Mouse (Mus musculus) adrenal gland, postnatal 4 days (tissue): Measurements from ENCODE around the gene Gm10135. TPM values are rescaled to one million over a fixed set of nuclear protein-coding genes. Genes with fewer than 3 reads are reported as not detected.
"Not testable (repeated sequence)": the region's sequence is repeated elsewhere in the genome, so short reads cannot be mapped to it uniquely, and the experiment has no call there.

Experiments
- DNase-seq, 2 experiments: peaks; one replicate each; pipeline ENCODE4 v3.0.0; 2021 to 2022; ENCODE audit warnings: low spot score in 2 of 2, mixed read lengths in 2 of 2
- long read RNA-seq, 2 experiments: library from polyadenylated mRNA; stranded (forward); transcript quantifications; one replicate each; pipeline ENCODE4 v2.0.0; 2021
- total RNA-seq, 2 experiments: library from RNA; stranded (reverse); gene quantifications; 2 replicates each; pipeline ENCODE4 v1.2.3; 2021

Gene Gm10135
- not detected for total RNA-seq
- long read RNA-seq, experiment 1 = 0 reads
- long read RNA-seq, experiment 2 = 0 reads

GRCm38 (mm10) chr5:72974602-72975001 is at the start of gene Gm10135:
TSS of gene Gm10135 (minus strand) at chr5:72974702.
- DNase-seq = no peak

- no peak for DNase-seq
These were observed 49.3 kb upstream of the Gm10135 start for GRCm38 (mm10) chr5:73023801-73024200.

DNA sequence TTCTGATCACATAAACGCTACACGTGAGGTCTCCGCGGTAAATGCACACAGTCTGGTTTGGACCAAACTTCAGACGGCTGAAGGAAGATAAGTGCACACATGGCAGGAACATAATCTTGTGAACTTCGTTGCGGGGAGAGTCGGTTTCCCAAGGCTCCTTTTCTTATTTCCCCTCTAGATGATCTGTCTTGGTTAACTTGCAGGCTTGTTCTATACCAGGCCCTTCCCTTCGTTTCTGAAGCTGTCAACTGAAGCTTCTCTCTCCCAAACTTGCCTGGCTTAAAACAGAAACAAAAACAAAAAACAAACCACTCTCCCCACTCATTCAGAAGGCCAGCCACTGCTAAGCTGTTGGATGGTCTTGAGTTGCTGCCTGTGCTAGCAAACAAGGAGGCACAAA is 40.2 kb upstream of the Gm10135 start:
- DNase-seq = no peak

GRCm38 (mm10) chr5:73013611-73014287 is 39.2 kb upstream of the Gm10135 start:
- not testable (repeated sequence) for DNase-seq

DNA sequence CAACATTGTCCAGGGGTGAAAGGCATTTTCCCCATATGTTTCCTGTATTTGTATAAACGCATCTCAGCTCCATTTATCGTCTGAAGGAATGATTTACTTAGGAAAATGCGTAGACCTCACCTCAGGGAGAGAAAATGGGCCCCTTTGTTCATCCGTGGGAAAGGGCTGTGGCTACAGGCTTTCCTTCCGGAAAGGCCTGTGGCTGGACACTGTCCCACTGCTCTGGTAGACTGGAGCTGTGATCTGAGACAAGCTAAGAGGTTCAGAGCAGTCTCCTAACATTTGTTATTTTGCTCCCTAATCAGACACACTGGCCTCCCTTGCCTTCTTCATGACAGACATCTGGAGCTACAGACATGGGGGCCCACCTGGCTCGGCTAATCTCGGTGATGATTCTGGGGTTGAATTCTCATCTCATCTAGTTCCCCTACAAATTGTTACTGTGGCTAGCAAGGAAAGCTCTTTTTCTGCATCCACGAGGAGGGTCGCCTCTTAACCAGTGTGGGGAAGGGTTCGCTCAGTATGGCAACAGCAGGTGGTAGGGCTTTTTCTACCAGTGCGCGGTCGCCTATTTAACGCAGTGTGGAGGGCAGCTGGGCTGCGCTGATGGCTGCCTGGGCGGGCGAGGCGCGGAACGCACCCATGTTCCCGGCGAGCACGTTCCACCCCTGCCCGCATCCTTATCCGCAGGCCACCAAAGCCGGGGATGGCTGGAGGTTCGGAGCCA is 38.5 kb upstream of the Gm10135 start:
- not testable (repeated sequence) for DNase-seq

- not testable (repeated sequence) for DNase-seq
These were observed 37.3 kb upstream of the Gm10135 start for GRCm38 (mm10) chr5:73011806-73012205.

DNA sequence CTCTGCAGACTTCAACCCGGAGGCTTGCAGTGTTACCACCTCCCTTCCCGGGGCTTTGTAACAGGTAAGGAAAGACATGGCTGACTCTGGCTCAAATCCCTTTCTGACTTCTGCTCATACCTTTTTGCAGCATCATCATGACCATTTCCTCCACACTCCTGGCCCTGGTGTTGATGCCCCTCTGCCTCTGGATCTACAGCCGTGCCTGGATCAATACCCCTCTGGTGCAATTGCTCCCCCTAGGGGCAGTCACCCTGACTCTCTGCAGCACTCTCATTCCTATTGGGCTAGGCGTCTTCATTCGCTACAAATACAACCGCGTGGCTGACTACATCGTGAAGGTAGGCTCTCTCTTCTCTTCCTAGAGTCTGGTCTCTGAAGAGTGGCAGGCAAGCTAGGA is 33.7 kb upstream of the Gm10135 start:
- DNase-seq = not testable (repeated sequence)

DNA sequence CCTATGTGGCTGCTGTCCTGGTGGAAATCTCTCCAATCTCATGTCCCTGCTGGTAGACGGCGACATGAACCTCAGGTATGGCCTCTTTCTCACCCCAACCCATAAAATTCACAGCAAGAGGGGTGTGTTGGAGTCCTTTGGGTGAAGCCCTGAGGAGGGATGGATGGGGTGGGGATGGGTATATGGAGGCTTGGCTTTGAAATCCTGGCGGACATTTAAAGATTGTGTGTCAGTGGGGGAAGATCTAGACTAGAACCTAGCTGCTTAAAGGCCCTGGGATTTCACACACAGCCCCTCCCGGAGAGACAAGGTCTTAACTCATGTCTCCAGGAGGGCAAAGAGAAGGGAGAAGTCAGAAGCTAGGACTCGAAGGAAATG is 33.1 kb upstream of the Gm10135 start:
- DNase-seq = no peak

DNA sequence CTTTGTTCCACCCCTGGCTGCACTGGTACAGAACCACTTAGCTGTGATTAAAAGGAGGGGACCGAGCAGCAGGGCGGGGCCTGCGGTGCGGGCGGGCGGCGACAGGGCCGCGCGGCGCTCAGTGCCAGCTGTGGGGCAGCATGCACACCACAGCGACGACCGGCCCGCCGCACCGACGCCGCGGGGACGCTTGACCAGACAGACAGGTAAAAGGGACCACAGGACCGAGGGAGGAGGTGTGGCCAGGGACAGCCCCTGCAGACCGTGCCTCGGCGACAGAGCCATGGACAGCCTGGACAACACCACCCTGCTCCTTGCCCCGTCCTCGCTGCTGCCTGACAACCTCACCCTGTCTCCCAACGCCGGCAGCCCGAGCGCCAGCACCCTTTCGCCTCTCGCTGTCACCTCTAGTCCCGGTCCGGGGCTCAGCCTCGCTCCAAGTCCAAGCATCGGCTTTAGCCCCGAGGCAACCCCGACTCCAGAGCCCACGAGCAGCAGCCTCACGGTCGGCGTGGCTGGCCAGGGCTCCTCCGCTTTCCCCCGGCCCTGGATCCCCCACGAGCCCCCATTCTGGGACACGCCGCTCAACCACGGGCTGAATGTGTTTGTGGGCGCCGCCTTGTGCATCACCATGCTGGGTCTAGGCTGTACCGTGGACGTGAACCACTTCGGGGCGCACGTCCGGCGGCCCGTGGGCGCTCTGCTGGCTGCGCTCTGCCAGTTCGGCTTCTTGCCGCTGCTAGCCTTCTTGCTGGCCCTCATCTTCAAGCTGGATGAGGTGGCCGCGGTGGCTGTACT is 32.5 kb upstream of the Gm10135 start, which contains the start of gene Slc10a4:
Slc10a4 (plus strand) TSS at position 100 of the 798 bp plus-strand sequence.
- no peak for DNase-seq

GRCm38 (mm10) chr5:73004046-73004445 is 29.5 kb upstream of the Gm10135 start:
- DNase-seq = no peak

GRCm38 (mm10) chr5:72998546-72998945 is 24.0 kb upstream of the Gm10135 start:
- DNase-seq = not testable (repeated sequence)

GRCm38 (mm10) chr5:72995379-72995778 is 20.9 kb upstream of the Gm10135 start:
- no peak for DNase-seq

DNA sequence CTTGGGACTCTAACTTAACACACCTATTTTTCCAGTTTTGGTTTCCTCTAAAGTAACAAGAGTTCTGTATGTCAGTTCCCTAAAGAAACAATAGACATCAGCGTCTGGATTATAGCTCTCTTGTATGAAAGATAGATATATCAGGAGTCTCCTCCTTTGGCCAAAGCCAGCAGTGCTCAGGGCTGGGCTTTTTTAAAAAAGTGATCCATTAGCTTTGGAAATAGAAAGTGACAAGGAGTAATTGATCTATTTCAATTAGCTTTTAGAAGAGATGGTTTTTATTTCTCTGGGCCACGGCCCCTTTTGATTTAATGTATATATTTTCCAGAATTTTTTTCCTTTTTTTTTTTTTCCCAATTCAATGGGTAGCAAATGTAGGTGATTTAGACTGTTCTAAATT is 20.4 kb upstream of the Gm10135 start:
- DNase-seq = no peak

DNA sequence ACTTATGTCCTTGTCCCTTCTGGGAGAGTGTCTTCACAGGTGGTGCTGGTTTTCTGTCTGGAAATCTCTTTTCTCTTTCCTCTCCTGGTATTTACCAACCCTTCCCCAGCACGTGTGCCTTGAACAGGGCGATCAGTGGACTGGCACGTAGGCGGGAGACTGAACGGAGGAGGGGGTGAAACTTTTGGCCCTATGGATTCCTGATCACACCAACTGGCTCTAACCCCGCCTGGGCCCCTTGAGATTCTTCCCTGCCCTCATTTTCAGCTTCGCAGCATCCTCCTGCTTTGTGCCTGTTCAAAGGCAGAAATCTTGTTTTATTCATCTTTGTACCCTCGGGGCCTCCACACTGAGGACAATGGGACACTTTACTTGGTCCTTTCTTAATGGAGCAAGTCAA is 19.9 kb upstream of the Gm10135 start:
- no peak for DNase-seq

DNA sequence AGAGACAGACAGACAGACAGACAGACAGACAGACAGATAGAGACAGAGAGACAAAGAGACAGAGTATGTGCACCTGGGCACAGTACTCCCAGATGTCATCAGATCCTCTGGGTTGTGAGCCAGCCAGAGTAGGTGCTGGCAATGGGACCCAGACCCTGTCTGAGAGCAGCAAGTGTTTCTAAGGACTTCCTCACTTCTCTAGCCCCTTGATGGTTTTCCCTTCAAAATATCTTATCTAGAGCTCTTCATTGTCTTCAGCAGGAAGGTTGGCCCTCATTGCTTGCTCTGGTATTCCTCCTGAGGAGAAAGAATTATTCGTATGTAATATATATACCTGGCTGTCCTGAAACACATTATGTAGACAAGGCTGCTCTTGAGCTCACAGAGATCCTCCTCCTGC is 18.0 kb upstream of the Gm10135 start:
- DNase-seq = no peak

- DNase-seq = no peak
These were observed 15.3 kb upstream of the Gm10135 start for GRCm38 (mm10) chr5:72989756-72990155.

GRCm38 (mm10) chr5:72987786-72988185 is 13.3 kb upstream of the Gm10135 start:
- no peak for DNase-seq

GRCm38 (mm10) chr5:72984091-72984490 is 9.6 kb upstream of the Gm10135 start:
- no peak for DNase-seq

DNA sequence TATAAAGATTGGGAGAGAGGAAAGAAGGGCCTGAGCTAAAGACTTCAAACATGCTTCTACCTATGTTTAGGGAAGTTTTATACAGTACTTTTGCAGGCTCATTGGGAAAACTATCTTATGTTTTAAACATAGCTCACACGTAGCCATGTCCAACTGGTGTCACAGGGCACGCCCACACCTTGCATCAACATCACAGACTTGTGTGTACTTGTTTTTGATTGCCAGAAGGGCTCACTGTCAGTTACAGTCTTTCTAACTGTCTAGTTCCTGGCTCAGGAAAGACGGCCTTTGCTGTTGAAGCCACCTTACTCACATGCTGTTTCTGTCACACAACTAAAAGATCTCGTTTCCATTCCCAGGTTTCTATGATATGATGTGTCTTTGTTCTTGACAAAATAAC is 2.0 kb upstream of the Gm10135 start:
- peak in 1 of 2 experiments; percentile 0 for DNase-seq

- no peak for DNase-seq
These were observed 1.5 kb upstream of the Gm10135 start for GRCm38 (mm10) chr5:72975996-72976395.

GRCm38 (mm10) chr5:72972934-72973333 is 1.6 kb downstream of the Gm10135 start:
- no peak for DNase-seq

GRCm38 (mm10) chr5:72972435-72972834 is 2.1 kb downstream of the Gm10135 start:
- no peak for DNase-seq
